Mouse (Mus musculus) cerebellum, adult 11-12 months (tissue): ENCODE measurements around the gene Tmem185a.
A peak's percentile ranks its signal among the peaks of the same experiment; 100 is the strongest.
"Not testable (repeated sequence)": the region's sequence is repeated elsewhere in the genome, so short reads cannot be mapped to it uniquely, and the experiment has no call there.

Source experiments
- DNase-seq: peaks from one replicate; pipeline ENCODE4 v3.0.0; 2022

Gene Tmem185a

GRCm38 (mm10) chrX:70476792-70477776 is at the start of gene Tmem185a:
TSS of gene Tmem185a (minus strand) at chrX:70477180.
- DNase-seq, result peak; percentile 85

- not testable (repeated sequence) for DNase-seq
These were observed 37.4 kb upstream of the Tmem185a start for GRCm38 (mm10) chrX:70514413-70514812.

GRCm38 (mm10) chrX:70487328-70487727 is 10.3 kb upstream of the Tmem185a start:
- not testable (repeated sequence) for DNase-seq

GRCm38 (mm10) chrX:70482154-70482553 is 5.2 kb upstream of the Tmem185a start:
- no peak for DNase-seq

GRCm38 (mm10) chrX:70478701-70479100 is 1.7 kb upstream of the Tmem185a start:
- DNase-seq, result no peak

GRCm38 (mm10) chrX:70475215-70475765 is 1.7 kb downstream of the Tmem185a start:
- DNase-seq, result no peak

GRCm38 (mm10) chrX:70466897-70467296 is 10.1 kb downstream of the Tmem185a start:
- DNase-seq, result no peak

GRCm38 (mm10) chrX:70465489-70465888 is 11.5 kb downstream of the Tmem185a start:
- DNase-seq, result no peak

- DNase-seq, result no peak
These were observed 13.4 kb downstream of the Tmem185a start for GRCm38 (mm10) chrX:70463621-70464020.

GRCm38 (mm10) chrX:70452359-70452758 is 24.6 kb downstream of the Tmem185a start:
- not testable (repeated sequence) for DNase-seq

- not testable (repeated sequence) for DNase-seq
These were observed 51.5 kb downstream of the Tmem185a start for GRCm38 (mm10) chrX:70425473-70425872.
